Mouse (Mus musculus) lung, postnatal 0 days (tissue): ENCODE data around the gene Dolk.

Experiments used
- CTCF ChIP-seq: IDR thresholded peaks from 2 replicates; pipeline ENCODE4 v1.5.1; 2016; ENCODE audit warnings: antibody characterized with exemption, mild to moderate bottlenecking
- EP300 ChIP-seq: IDR thresholded peaks from 2 replicates; pipeline ENCODE4 v1.6.1; 2016; ENCODE audit warnings: antibody characterized with exemption, mild to moderate bottlenecking, control low read depth

- no peak for TF ChIP-seq CTCF
- no peak for TF ChIP-seq EP300
Measured at GRCm38 (mm10) chr2:30251417-30252104, 34.6 kb downstream of the Dolk start.
